Mouse (Mus musculus) hindbrain, postnatal 0 days (tissue): Measurements from ENCODE around the gene Trim69. TPM values are rescaled to one million over a fixed set of nuclear protein-coding genes. Genes with fewer than 3 reads are reported as not detected.

Source experiments
- ATAC-seq: fragments of 200-750 bp; cut with Nextera tagmentation; 2 replicates; pipeline ENCODE4 v1.8.0; 2017; ENCODE audit warnings: mild to moderate bottlenecking, moderate TSS enrichment, moderate library complexity
- DNase-seq: peaks from one replicate; pipeline ENCODE4 v3.0.0-alpha.2; 2015; ENCODE audit warnings: low spot score
- H3K27ac ChIP-seq: fragments of 300-500 bp; sonication (generic); 2 replicates; pipeline ENCODE4 v1.5.1; 2014; ENCODE audit warnings: mild to moderate bottlenecking
- H3K27me3 ChIP-seq: fragments of 300-500 bp; sonication (generic); 2 replicates; pipeline ENCODE4 v1.6.1; 2014; ENCODE audit warnings: low read length, mixed read lengths; ENCODE audit not compliant: insufficient read depth
- H3K36me3 ChIP-seq: fragments of 300-500 bp; sonication (generic); 2 replicates; pipeline ENCODE4 v1.6.1; 2014; ENCODE audit warnings: low read length, mixed read lengths; ENCODE audit not compliant: insufficient read depth
- H3K4me1 ChIP-seq: fragments of 300-500 bp; sonication (generic); 2 replicates; pipeline ENCODE4 v1.6.1; 2014; ENCODE audit warnings: antibody characterized with exemption, low read length, mixed read lengths; ENCODE audit not compliant: insufficient read depth
- H3K4me2 ChIP-seq: fragments of 300-500 bp; sonication (generic); 2 replicates; pipeline ENCODE4 v1.6.1; 2014; ENCODE audit warnings: low read depth, mild to moderate bottlenecking, low read length, moderate library complexity, mixed read lengths
- H3K4me3 ChIP-seq: fragments of 300-500 bp; sonication (generic); 2 replicates; pipeline ENCODE4 v1.5.1; 2014; ENCODE audit warnings: low read length
- H3K9ac ChIP-seq: fragments of 300-500 bp; sonication (generic); replicated peaks from 2 replicates; pipeline ENCODE4 v1.6.1; 2014; ENCODE audit warnings: mild to moderate bottlenecking, low read length, moderate library complexity, mixed read lengths
- H3K9me3 ChIP-seq: fragments of 300-500 bp; sonication (generic); 2 replicates; pipeline ENCODE4 v1.6.1; 2016; ENCODE audit warnings: low read length, mixed read lengths
- CTCF ChIP-seq: IDR thresholded peaks from 2 replicates; pipeline ENCODE4 v1.5.1; 2016; ENCODE audit warnings: antibody characterized with exemption, control low read depth, low read depth
- WGBS: fragments of 180-500 bp; shearing (Covaris S2); extraction: QIAGEN DNeasy Blood & Tissue Kit; methylation state at CpG from one replicate; pipeline ENCODE4 v1.1.7; 2014; 5-methylcytosine and 5-hydroxymethylcytosine counted together
- polyA plus RNA-seq: library from polyadenylated mRNA; unstranded; fragments of >200 nt; fragmentation: Nextera tagmentation; extraction: Ambion mirVana; gene quantifications from 2 replicates; pipeline ENCODE4 v1.2.1, GENCODE M21; 2015
- total RNA-seq: library from RNA; depleted of rRNA; stranded (reverse); fragments of >200 nt; gene quantifications from 2 replicates; pipeline ENCODE4 v1.2.3, GENCODE M21; 2014

The Trim69 gene
- total and polyA plus RNA-seq, 2 experiments from 2014 or later = not detected

DNA sequence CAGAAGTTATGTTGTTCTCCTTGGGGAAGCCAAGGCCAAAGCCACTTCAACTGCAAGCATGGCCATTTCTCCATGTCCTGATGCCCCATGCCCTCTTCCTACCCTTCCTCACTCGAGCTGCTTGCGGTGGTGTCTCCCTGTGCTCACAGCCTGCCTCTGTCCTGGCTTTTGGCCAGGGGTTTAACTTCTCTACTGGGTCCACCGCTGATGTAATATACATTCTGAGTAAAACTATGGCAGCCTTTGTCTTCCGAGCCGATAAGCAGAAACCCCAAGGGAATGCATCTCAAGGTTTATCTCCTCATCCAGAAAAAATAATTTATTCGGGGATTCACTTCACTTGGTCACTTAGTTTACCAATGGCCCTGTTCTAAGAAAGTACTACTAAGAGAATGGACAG lies 13.8 kb upstream of the Trim69 start:
- Histone ChIP-seq H3K4me2 (peak overlapping the region; percentile 92; the same call in 1 of the 2 replicates), H3K4me3 (no peak overlapping the region), H3K9me3 (no peaks in the 10 kb centered on the region), H3K9ac (no peak overlapping the region), H3K27me3 (no peaks in the 10 kb centered on the region), H3K27ac (no peak overlapping the region), H3K4me1 (0 out of 2 replicates have a peak, but pooled peaks cover 6% of the 10 kb centered on the region), H3K36me3 (no peaks in the 10 kb centered on the region)
- no peak for ATAC-seq
- 64% methylated on average over 6 of the region's 6 CpGs for WGBS
- no peak for TF ChIP-seq CTCF
- peak; percentile 7 for DNase-seq

DNA sequence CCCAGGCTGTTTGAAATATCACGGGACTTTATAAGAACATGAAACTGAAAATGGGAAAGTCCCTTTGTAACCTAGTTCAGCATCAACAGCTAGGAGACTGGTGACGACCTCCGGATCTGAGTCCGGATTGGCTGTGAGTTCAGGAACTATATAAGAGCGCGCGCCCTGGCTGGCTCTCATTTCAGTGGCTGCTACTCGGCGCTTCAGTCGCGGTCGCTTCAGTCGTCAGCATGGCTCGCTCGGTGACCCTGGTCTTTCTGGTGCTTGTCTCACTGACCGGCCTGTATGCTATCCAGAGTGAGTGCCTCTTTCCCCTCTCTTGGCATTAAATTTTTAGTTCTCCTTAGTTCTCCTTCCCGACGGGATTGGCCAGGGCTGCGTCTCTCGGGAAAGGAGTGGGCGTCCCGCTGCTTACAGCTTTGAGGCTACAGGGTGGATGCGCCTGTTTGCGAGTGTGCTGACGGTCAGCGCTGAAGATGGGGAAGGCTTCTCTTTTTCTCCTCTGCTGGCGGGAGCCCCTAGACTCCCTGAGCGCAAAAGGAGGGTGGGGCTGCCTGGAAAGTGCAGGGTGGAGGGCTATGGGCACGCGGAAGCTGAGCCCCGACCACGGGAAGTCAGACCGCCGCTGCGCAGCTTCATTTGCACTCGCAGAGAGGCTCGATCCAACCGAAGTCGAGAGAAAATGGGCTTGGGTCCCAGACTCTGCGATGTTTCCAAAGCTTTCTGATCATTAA lies 12.8 kb upstream of the Trim69 start, which contains the start of gene B2m:
Gene B2m (plus strand): TSS at position 179 of the 734 bp plus-strand sequence.
- peak within 1 kb of the TSS; percentile 75 for H3K27ac ChIP-seq

DNA sequence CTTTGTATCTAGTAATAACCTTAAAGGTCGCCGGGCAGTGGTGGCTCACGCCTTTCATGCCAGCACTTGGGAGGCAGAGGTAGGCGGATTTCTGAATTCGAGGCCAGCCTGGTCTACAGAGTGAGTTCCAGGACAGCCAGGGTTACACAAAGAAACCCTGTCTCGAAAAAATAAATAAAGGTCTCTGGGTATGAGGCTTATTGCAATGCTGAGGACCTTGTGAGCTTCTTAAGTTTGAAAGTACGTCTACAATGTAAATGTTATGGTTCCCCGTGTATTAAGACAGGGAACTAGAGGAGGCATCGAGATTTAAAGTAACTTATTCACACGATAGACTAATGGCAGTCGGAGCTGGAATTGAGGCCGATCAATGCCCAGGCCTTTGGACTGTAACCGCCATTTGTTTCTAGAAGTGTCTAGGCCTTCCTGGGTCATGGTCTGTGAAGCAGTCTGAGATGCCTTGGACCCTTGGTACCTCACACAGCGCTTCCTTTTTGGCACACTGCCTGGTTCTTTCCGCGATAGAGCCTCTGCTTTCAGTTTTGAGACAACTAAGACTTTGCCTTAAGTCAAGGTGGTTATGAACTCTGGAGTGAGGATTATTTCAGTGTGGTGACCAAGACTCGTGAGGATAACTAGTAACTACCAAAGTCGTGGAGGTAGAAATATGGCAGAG lies 12.1 kb upstream of the Trim69 start:
- no peak for TF ChIP-seq CTCF
- DNase-seq = peak; percentile 45
- ATAC-seq = no peak

More for the DNA sequence above, 12.8 kb upstream of the Trim69 start, which contains the start of gene B2m:
- no peaks in the 10 kb centered on the region for H3K9me3 ChIP-seq
- peak within 1 kb of the TSS; percentile 70 for H3K4me3 ChIP-seq
- no peaks in the 10 kb centered on the region for H3K36me3 ChIP-seq
- H3K4me1 ChIP-seq = 0 out of 2 replicates have a peak, but pooled peaks cover 6% of the 10 kb centered on the region
- peak; percentile 27 for TF ChIP-seq CTCF
- ATAC-seq (peak; percentile 99), DNase-seq (peak; percentile 97)
- peak within 1 kb of the TSS; percentile 71 for H3K9ac ChIP-seq
- H3K27me3 ChIP-seq = no peaks in the 10 kb centered on the region
- peak within 1 kb of the TSS; percentile 92 for H3K4me2 ChIP-seq
- WGBS = under 1% methylated on average over 40 of the region's 40 CpGs

DNA sequence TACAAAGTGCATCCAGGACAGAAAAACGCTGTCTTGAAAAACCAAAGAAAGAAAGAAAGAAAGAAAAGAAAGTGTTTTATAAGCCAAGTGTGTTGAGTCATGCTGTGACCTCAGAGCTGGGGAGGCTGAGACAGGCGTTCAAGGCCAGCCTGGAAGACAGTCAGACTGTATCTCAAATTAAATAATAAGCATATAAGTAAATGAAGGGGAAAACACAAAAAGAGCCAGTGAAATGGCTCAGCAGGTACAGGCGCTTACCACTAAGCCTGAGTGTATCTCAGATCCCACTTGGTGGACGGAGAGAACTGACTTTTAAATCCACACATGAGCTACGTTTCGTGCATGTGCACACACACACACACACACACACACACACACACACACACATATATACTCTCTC lies 11.2 kb upstream of the Trim69 start:
- WGBS = 93% methylated on average over 6 of the region's 6 CpGs
- no peaks in the 10 kb centered on the region for H3K36me3 ChIP-seq
- ATAC-seq = no peak
- no peak for DNase-seq
- no peak overlapping the region for H3K27ac ChIP-seq
- H3K4me3 ChIP-seq = no peak overlapping the region
- H3K9me3 ChIP-seq = no peaks in the 10 kb centered on the region
- no peak overlapping the region for H3K9ac ChIP-seq
- no peak for TF ChIP-seq CTCF
- no peaks in the 10 kb centered on the region for H3K27me3 ChIP-seq
- H3K4me2 ChIP-seq = no peak overlapping the region
- 0 out of 2 replicates have a peak, but pooled peaks cover 6% of the 10 kb centered on the region for H3K4me1 ChIP-seq

More for the DNA sequence above, 12.1 kb upstream of the Trim69 start:
- Histone ChIP-seq H3K27me3 (no peaks in the 10 kb centered on the region), H3K36me3 (no peaks in the 10 kb centered on the region), H3K9me3 (no peaks in the 10 kb centered on the region), H3K4me1 (0 out of 2 replicates have a peak, but pooled peaks cover 6% of the 10 kb centered on the region), H3K4me2 (peak overlapping the region; percentile 92), H3K4me3 (peak overlapping the region; percentile 70), H3K27ac (peak overlapping the region; percentile 75; the same call in 1 of the 2 replicates), H3K9ac (peak overlapping the region; percentile 71)
- 24% methylated on average over 18 of the region's 18 CpGs for WGBS

DNA sequence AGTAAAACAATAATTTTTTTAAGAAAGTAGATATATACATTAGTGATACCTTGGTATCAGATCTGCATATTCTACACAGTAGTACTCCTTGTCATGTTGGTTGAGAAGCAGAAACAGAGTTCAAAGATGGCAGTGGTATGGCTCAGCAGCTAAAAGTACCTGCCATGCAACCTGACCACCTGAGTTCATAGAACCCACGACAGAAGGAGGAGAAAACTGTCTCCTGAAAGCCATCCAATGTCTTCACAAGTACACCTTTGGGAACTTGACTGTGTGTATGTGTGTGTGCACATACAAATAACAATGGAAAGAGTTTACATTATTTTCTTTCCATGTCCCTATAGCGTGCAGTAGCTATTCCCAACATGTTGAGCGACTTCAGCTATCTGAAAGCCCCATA lies 10.8 kb upstream of the Trim69 start:
- H3K4me1 ChIP-seq = 0 out of 2 replicates have a peak, but pooled peaks cover 6% of the 10 kb centered on the region
- no peaks in the 10 kb centered on the region for H3K36me3 ChIP-seq
- no peak for TF ChIP-seq CTCF
- no peaks in the 10 kb centered on the region for H3K27me3 ChIP-seq
- 86% methylated on average over 3 of the region's 3 CpGs for WGBS
- H3K4me2 ChIP-seq = no peak overlapping the region
- H3K9ac ChIP-seq = no peak overlapping the region
- no peak overlapping the region for H3K27ac ChIP-seq
- ATAC-seq (no peak), DNase-seq (no peak)
- no peak overlapping the region for H3K4me3 ChIP-seq
- no peaks in the 10 kb centered on the region for H3K9me3 ChIP-seq

DNA sequence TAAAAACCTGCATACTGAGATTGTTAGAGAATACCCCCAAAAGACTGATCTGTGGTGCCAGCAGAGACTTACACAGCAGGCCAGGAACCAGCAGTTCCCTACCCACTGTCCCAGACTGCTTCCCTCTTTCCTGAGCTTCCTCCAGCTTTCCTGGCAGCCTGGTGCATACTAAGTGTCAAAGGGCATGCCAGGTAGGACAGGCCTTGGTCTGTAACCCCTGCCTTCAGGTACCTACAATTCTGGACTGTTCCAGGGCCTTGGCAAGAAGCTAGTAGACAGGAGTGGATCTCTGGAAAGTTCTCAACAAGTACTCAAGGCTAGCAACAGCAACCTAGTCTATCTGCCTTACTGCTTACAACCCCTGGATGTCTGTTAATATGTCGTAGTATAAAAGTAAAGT lies 9.3 kb upstream of the Trim69 start:
- no peaks in the 10 kb centered on the region for H3K27me3 ChIP-seq
- H3K4me2 ChIP-seq = no peak overlapping the region
- H3K36me3 ChIP-seq = no peaks in the 10 kb centered on the region
- 94% methylated on average over 1 of the region's 1 CpGs for WGBS
- DNase-seq = no peak
- H3K4me3 ChIP-seq = no peak overlapping the region
- TF ChIP-seq CTCF = no peak
- H3K4me1 ChIP-seq = 0 out of 2 replicates have a peak, but pooled peaks cover 6% of the 10 kb centered on the region
- H3K9me3 ChIP-seq = no peaks in the 10 kb centered on the region
- no peak overlapping the region for H3K27ac ChIP-seq
- H3K9ac ChIP-seq = no peak overlapping the region
- ATAC-seq = no peak
